Mouse (Mus musculus): ENCODE results near the gene Emx2.

- no peak for TF ChIP-seq ZC3H11A (IDR thresholded peaks at IDR 0.05; ENCODE audit: borderline replicate concordance, low read depth, low read length)
- no peak for TF ChIP-seq MAFK (IDR thresholded peaks at IDR 0.05; ENCODE audit: insufficient read depth, low read depth, low read length)
- TF ChIP-seq CHD2 (IDR thresholded peaks at IDR 0.05; ENCODE audit: low read depth, low read length), result no peak
- no peak for TF ChIP-seq HCFC1 (IDR thresholded peaks at IDR 0.05; ENCODE audit: borderline replicate concordance, insufficient read depth, low read length)
Measured at GRCm38 (mm10) chr19:59472844-59473243, 14.7 kb downstream of the Emx2 start.

Data from ES-E14 (cell line).